Comparison of ENCODE assay signal across 9 mouse cellular contexts in genomic region chr12:50314634-50315033, GRCm38 (mm10).
DNase-seq lines count a peak whose midpoint lies in the region; ATAC-seq lines count a peak whose summit lies in the region.
"Had no signal": no experiment of that assay in that cellular context is flagged by ENCODE, and none has a peak within 500 bp of the region (broad histone marks: within the 10 kb centered on the region; RNA-seq: fewer than 3 reads in every experiment).

No protein-coding gene starts in this region.

- ATAC-seq in midbrain, embryonic 11.5 days (ENCODE audit: low FRiP score) = peak; percentile 46
- no peak for ATAC-seq in midbrain, embryonic 16.5 days
- peak; percentile 58; the same call in 1 of the 2 replicates for ATAC-seq in forebrain, embryonic 12.5 days (ENCODE audit: low FRiP score)

- DNase-seq in heart, postnatal 4 days = peak; percentile 6
- no peak for DNase-seq in heart, adult 11 months
- peak; percentile 89 for DNase-seq in midbrain, embryonic 11.5 days (ENCODE audit: low spot score, missing footprints)
- DNase-seq in retina, postnatal 1 day = peak; percentile 65
- DNase-seq in cerebellum, adult 11 months = no peak
- no peak for DNase-seq in thymus, adult 18-20 months

- no peaks in the 10 kb centered on the region for H3K9me3 ChIP-seq in midbrain, embryonic 11.5 days (ENCODE audit: control insufficient read depth, low read length)
- H3K9me3 ChIP-seq in midbrain, embryonic 16.5 days (replicated peaks; ENCODE audit: control insufficient read depth, low read length, poor library complexity, severe bottlenecking) = no peaks in the 10 kb centered on the region
- H3K9me3 ChIP-seq in forebrain, embryonic 12.5 days = no peaks in the 10 kb centered on the region
- H3K9me3 ChIP-seq: embryonic facial prominence, embryonic 13.5 days had no signal

- H3K9ac ChIP-seq in midbrain, embryonic 11.5 days (ENCODE audit: low read length) = no peak overlapping the region
- H3K9ac ChIP-seq in midbrain, embryonic 16.5 days (ENCODE audit: low read depth, low read length) = no peak overlapping the region
- H3K9ac ChIP-seq in forebrain, embryonic 12.5 days = no peak overlapping the region
- H3K9ac ChIP-seq: embryonic facial prominence, embryonic 13.5 days had no signal

- no peak overlapping the region for H3K27ac ChIP-seq in midbrain, embryonic 11.5 days (ENCODE audit: low read depth, low read length)
- no peak overlapping the region for H3K27ac ChIP-seq in midbrain, embryonic 16.5 days (ENCODE audit: low read length)
- H3K27ac ChIP-seq in forebrain, embryonic 12.5 days = no peak overlapping the region
- H3K27ac ChIP-seq: embryonic facial prominence, embryonic 13.5 days had no signal

- H3K4me1 ChIP-seq in midbrain, embryonic 11.5 days (ENCODE audit: control insufficient read depth, insufficient read depth, low read length) = no peaks in the 10 kb centered on the region
- H3K4me1 ChIP-seq in midbrain, embryonic 16.5 days (ENCODE audit: control insufficient read depth, insufficient read depth, low read length) = no peaks in the 10 kb centered on the region
- no peaks in the 10 kb centered on the region for H3K4me1 ChIP-seq in forebrain, embryonic 12.5 days
- H3K4me1 ChIP-seq: embryonic facial prominence, embryonic 13.5 days had no signal

- H3K36me3 ChIP-seq in midbrain, embryonic 11.5 days (ENCODE audit: control insufficient read depth, insufficient read depth, low read length) = no peaks in the 10 kb centered on the region
- H3K36me3 ChIP-seq in midbrain, embryonic 16.5 days (ENCODE audit: control insufficient read depth, insufficient read depth, low read length) = no peaks in the 10 kb centered on the region
- H3K36me3 ChIP-seq in forebrain, embryonic 12.5 days (replicated peaks) = no peaks in the 10 kb centered on the region
- H3K36me3 ChIP-seq: embryonic facial prominence, embryonic 13.5 days had no signal

- H3K4me3 ChIP-seq in midbrain, embryonic 11.5 days (ENCODE audit: low read depth, low read length) = no peak overlapping the region
- no peak overlapping the region for H3K4me3 ChIP-seq in midbrain, embryonic 16.5 days (ENCODE audit: low read depth, low read length)
- H3K4me3 ChIP-seq in forebrain, embryonic 12.5 days (replicated peaks) = no peak overlapping the region
- H3K4me3 ChIP-seq: embryonic facial prominence, embryonic 13.5 days had no signal

- H3K27me3 ChIP-seq in midbrain, embryonic 11.5 days (ENCODE audit: control insufficient read depth, insufficient read depth, low read length) = no peaks in the 10 kb centered on the region
- H3K27me3 ChIP-seq in midbrain, embryonic 16.5 days (ENCODE audit: control insufficient read depth, insufficient read depth, low read depth, low read length) = no peaks in the 10 kb centered on the region
- no peaks in the 10 kb centered on the region for H3K27me3 ChIP-seq in forebrain, embryonic 12.5 days
- H3K27me3 ChIP-seq: embryonic facial prominence, embryonic 13.5 days had no signal

- H3K4me2 ChIP-seq in midbrain, embryonic 11.5 days = no peak overlapping the region
- H3K4me2 ChIP-seq in midbrain, embryonic 16.5 days (ENCODE audit: low read length) = no peak overlapping the region
- H3K4me2 ChIP-seq in forebrain, embryonic 12.5 days = no peak overlapping the region
- H3K4me2 ChIP-seq: embryonic facial prominence, embryonic 13.5 days had no signal

Comparison
In these comparisons a context has a peak if more than half of its experiments do, and no peak if none do; other contexts are left out.
1. DNase-seq: peak in heart, postnatal 4 days (single experiment), midbrain, embryonic 11.5 days (single experiment) and retina, postnatal 1 day (single experiment); none in heart, adult 11 months (single experiment), cerebellum, adult 11 months (single experiment) and thymus, adult 18-20 months (0 of 2).